Mouse (Mus musculus) myocyte (in vitro differentiated cells): ENCODE data around the gene Prr15l. TPM values are rescaled to one million over a fixed set of nuclear protein-coding genes. Genes with fewer than 3 reads are reported as not detected.

Experiments
- H3K27me3 ChIP-seq: one replicate; pipeline ENCODE4 v1.6.1; 2011; ENCODE audit not compliant: control insufficient read depth, insufficient read depth, insufficient read length
- H3K36me3 ChIP-seq: one replicate; pipeline ENCODE4 v1.6.1; 2011; ENCODE audit not compliant: control insufficient read depth, insufficient read depth
- H3K4me2 ChIP-seq: one replicate; pipeline ENCODE4 v1.6.1; 2011; ENCODE audit warnings: low read depth, control low read depth
- H3K4me3 ChIP-seq: one replicate; pipeline ENCODE4 v1.5.1; 2011; ENCODE audit warnings: mild to moderate bottlenecking, control low read depth, moderate library complexity
- H3K79me2 ChIP-seq: one replicate; pipeline ENCODE4 v1.6.1; 2011; ENCODE audit not compliant: control insufficient read depth, insufficient read depth
- H3ac ChIP-seq: one replicate; pipeline ENCODE4 v1.6.1; 2011; ENCODE audit not compliant: control insufficient read depth, insufficient read length
- CEBPB ChIP-seq: IDR thresholded peaks from 2 replicates; pipeline ENCODE4 v1.6.1; 2011; ENCODE audit warnings: mild to moderate bottlenecking, moderate library complexity; ENCODE audit not compliant: poor library complexity, insufficient read depth, severe bottlenecking
- E2F4 ChIP-seq: IDR thresholded peaks from one replicate; pipeline ENCODE4 v1.6.1; 2011; ENCODE audit warnings: mild to moderate bottlenecking, control low read depth, moderate library complexity; ENCODE audit not compliant: insufficient read depth
- MAX ChIP-seq: IDR thresholded peaks from one replicate; pipeline ENCODE4 v1.6.1; 2011; ENCODE audit warnings: low read depth, mild to moderate bottlenecking, control low read depth
- MYOD1 ChIP-seq, 3 experiments: IDR thresholded peaks; one replicate each; pipeline ENCODE4 v1.6.1; 2011; ENCODE audit warnings: control low read depth in 2 of 3, low read depth in 2 of 3, mild to moderate bottlenecking in 2 of 3, moderate library complexity in 1 of 3; ENCODE audit not compliant: insufficient read length in 2 of 3, control insufficient read depth in 1 of 3
- MYOG ChIP-seq, 3 experiments: IDR thresholded peaks; one replicate each; pipeline ENCODE4 v1.6.1; 2011; ENCODE audit warnings: control low read depth in 2 of 3, low read depth in 2 of 3, mild to moderate bottlenecking in 2 of 3; ENCODE audit not compliant: insufficient read length in 2 of 3, control insufficient read depth in 1 of 3, insufficient read depth in 1 of 3
- POLR2A ChIP-seq: IDR thresholded peaks from one replicate; pipeline ENCODE4 v1.6.1; 2011; ENCODE audit warnings: low read depth, mild to moderate bottlenecking, control low read depth, moderate library complexity; ENCODE audit not compliant: insufficient read length
- POLR2AphosphoS2 ChIP-seq: IDR thresholded peaks from one replicate; pipeline ENCODE4 v1.6.1; 2011; ENCODE audit warnings: low read depth, control low read depth; ENCODE audit not compliant: insufficient read length
- REST ChIP-seq: IDR thresholded peaks from one replicate; pipeline ENCODE4 v1.6.1; 2011; ENCODE audit warnings: mild to moderate bottlenecking, control low read depth, moderate library complexity; ENCODE audit not compliant: insufficient read depth, insufficient read length
- SRF ChIP-seq: IDR thresholded peaks from one replicate; pipeline ENCODE4 v1.6.1; 2011; ENCODE audit warnings: low read depth; ENCODE audit not compliant: control insufficient read depth, insufficient read length
- TCF12 ChIP-seq: IDR thresholded peaks from one replicate; pipeline ENCODE4 v1.6.1; 2011; ENCODE audit warnings: mild to moderate bottlenecking, control low read depth; ENCODE audit not compliant: poor library complexity, insufficient read depth, severe bottlenecking
- TCF3 ChIP-seq: IDR thresholded peaks from one replicate; pipeline ENCODE4 v1.6.1; 2011; ENCODE audit warnings: low read depth, control low read depth; ENCODE audit not compliant: insufficient read length
- USF1 ChIP-seq: IDR thresholded peaks from one replicate; pipeline ENCODE4 v1.6.1; 2011; ENCODE audit warnings: low read depth, mild to moderate bottlenecking, control low read depth, moderate library complexity
- polyA plus RNA-seq: library from polyadenylated mRNA; unstranded; fragments of >200 nt; fragmentation: generic; extraction: Trizol; gene quantifications from one replicate; pipeline ENCODE4 v1.2.1, GENCODE M21; 2012; ENCODE audit warnings: missing spikeins

Gene Prr15l
- polyA plus RNA-seq, 1 experiment, result 0.07 TPM

GRCm38 (mm10) chr11:96946498-96946897 is 18.6 kb downstream of the Prr15l start:
- Histone ChIP-seq H3ac (no peak overlapping the region), H3K4me3 (no peak overlapping the region), H3K36me3 (no peaks in the 10 kb centered on the region), H3K27me3 (no peaks in the 10 kb centered on the region), H3K79me2 (no peaks in the 10 kb centered on the region), H3K4me2 (no peak overlapping the region)
- TF ChIP-seq REST (no peak), TCF12 (no peak), MYOG (IDR thresholded peaks at IDR 0.05; ENCODE audit: control insufficient read depth in 1 of 3, insufficient read depth in 1 of 3, insufficient read length in 2 of 3, low read depth in 2 of 3) (no peak), POLR2A (no peak), CEBPB (no peak)

GRCm38 (mm10) chr11:96947849-96948248 is 19.9 kb downstream of the Prr15l start:
- Histone ChIP-seq H3K79me2 (no peaks in the 10 kb centered on the region), H3K4me2 (no peak overlapping the region), H3K36me3 (no peaks in the 10 kb centered on the region), H3K27me3 (no peaks in the 10 kb centered on the region), H3K4me3 (no peak overlapping the region), H3ac (no peak overlapping the region)
- TF ChIP-seq CEBPB (no peak), POLR2AphosphoS2 (no peak), MYOG (IDR thresholded peaks at IDR 0.05; ENCODE audit: control insufficient read depth in 1 of 3, insufficient read depth in 1 of 3, insufficient read length in 2 of 3, low read depth in 2 of 3) (no peak), USF1 (no peak), SRF (no peak), TCF3 (no peak), E2F4 (no peak), TCF12 (no peak), REST (no peak), MYOD1 (IDR thresholded peaks at IDR 0.05; ENCODE audit: control insufficient read depth in 1 of 3, insufficient read length in 2 of 3, low read depth in 2 of 3) (no peak), POLR2A (no peak), MAX (no peak)

- H3K36me3 ChIP-seq, result peaks cover 16% of the 10 kb centered on the region
- H3K4me2 ChIP-seq, result no peak overlapping the region
- H3ac ChIP-seq, result no peak overlapping the region
- no peaks in the 10 kb centered on the region for H3K27me3 ChIP-seq
- no peak overlapping the region for H3K4me3 ChIP-seq
- no peaks in the 10 kb centered on the region for H3K79me2 ChIP-seq
- no peak for TF ChIP-seq USF1
- no peak for TF ChIP-seq REST
- no peak for TF ChIP-seq MAX
Measured at GRCm38 (mm10) chr11:96950767-96951166, 22.9 kb downstream of the Prr15l start.

- H3K4me2 ChIP-seq, result no peak overlapping the region
- no peak overlapping the region for H3ac ChIP-seq
- no peaks in the 10 kb centered on the region for H3K27me3 ChIP-seq
- TF ChIP-seq USF1 (no peak), TCF3 (no peak), REST (no peak), SRF (no peak), CEBPB (no peak), TCF12 (no peak), E2F4 (no peak), MYOD1 (IDR thresholded peaks at IDR 0.05; ENCODE audit: control insufficient read depth in 1 of 3, insufficient read length in 2 of 3, low read depth in 2 of 3) (no peak), POLR2AphosphoS2 (no peak), MYOG (IDR thresholded peaks at IDR 0.05; ENCODE audit: control insufficient read depth in 1 of 3, insufficient read depth in 1 of 3, insufficient read length in 2 of 3, low read depth in 2 of 3) (no peak), POLR2A (no peak), MAX (no peak)
- H3K4me3 ChIP-seq, result no peak overlapping the region
- H3K36me3 ChIP-seq, result peaks cover 20% of the 10 kb centered on the region
- H3K79me2 ChIP-seq, result no peaks in the 10 kb centered on the region
Measured at GRCm38 (mm10) chr11:96952426-96952825, 24.5 kb downstream of the Prr15l start.

- Histone ChIP-seq H3K79me2 (no peaks in the 10 kb centered on the region), H3K4me2 (no peak overlapping the region), H3K36me3 (peaks cover 20% of the 10 kb centered on the region), H3K27me3 (no peaks in the 10 kb centered on the region), H3ac (no peak overlapping the region), H3K4me3 (no peak overlapping the region)
- no peak for TF ChIP-seq SRF
- TF ChIP-seq MAX, result no peak
- TF ChIP-seq MYOG (IDR thresholded peaks at IDR 0.05; ENCODE audit: control insufficient read depth in 1 of 3, insufficient read depth in 1 of 3, insufficient read length in 2 of 3, low read depth in 2 of 3), result no peak
- TF ChIP-seq TCF3, result no peak
- TF ChIP-seq E2F4, result no peak
- no peak for TF ChIP-seq POLR2AphosphoS2
- TF ChIP-seq MYOD1 (IDR thresholded peaks at IDR 0.05; ENCODE audit: control insufficient read depth in 1 of 3, insufficient read length in 2 of 3, low read depth in 2 of 3), result no peak
- TF ChIP-seq CEBPB, result no peak
- TF ChIP-seq REST, result no peak
- no peak for TF ChIP-seq USF1
- TF ChIP-seq POLR2A, result no peak
- TF ChIP-seq TCF12, result no peak
Measured at GRCm38 (mm10) chr11:96952896-96953295, 25.0 kb downstream of the Prr15l start.
